Mouse (Mus musculus) bone marrow macrophage, adult 2 months (primary cell): ENCODE results near the gene Taar4.

ENCODE experiments used
- CTCF ChIP-seq: IDR thresholded peaks from 2 replicates; pipeline ENCODE4 v1.5.1; 2012; ENCODE audit warnings: low read depth, mild to moderate bottlenecking, low read length, moderate library complexity
- POLR2A ChIP-seq: IDR thresholded peaks from 2 replicates; pipeline ENCODE4 v1.6.1; 2012; ENCODE audit warnings: mild to moderate bottlenecking, low read depth, low read length, borderline replicate concordance

DNA sequence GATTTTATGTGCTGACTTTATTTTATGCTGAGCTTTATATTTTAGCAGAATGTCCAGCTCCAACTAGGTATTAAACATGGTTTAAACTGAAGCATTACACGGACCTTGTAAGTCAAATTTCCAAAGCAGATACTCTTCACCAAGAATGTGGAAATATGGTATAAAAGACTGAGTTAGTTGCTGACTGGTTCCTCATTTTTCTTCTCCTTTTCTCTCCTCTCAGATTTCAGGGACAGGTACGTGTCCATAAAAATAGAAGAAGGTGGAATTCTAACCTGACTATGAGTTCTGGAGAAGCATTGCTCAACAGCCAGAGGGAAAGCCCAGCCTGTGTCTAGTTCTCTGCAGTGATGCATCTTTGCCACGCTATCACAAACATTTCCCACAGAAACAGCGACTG is 40.2 kb upstream of the Taar4 start, which contains the start of gene Taar1:
- TF ChIP-seq POLR2A (no peak), CTCF (no peak)
